21 mouse cellular contexts compared by ENCODE assay signal in the genomic region with DNA sequence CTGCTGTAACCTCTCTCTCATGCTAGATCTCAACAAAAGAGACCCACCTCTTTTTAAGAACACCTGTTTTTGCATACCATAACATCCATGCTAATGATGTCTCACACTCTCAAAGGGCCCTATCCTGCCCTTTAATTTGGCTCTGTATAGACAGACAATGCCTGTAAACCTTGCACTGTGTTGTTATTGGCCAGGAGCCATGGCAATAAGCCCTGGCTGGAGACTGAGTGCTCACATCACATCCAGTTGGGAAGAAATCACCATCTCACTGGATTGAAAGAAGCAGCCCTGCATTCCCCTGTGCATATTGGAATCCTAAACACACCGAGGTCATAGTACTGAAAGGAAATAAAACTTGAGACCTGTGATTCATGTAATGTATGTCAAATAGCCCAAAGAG.
DNase-seq lines count a peak whose midpoint lies in the region; ATAC-seq and TF ChIP-seq lines count a peak whose summit lies in the region.
"Had no signal": no experiment of that assay in that cellular context is flagged by ENCODE, and none has a peak within 500 bp of the region (broad histone marks: within the 10 kb centered on the region; RNA-seq: fewer than 3 reads in every experiment).

No protein-coding gene starts in this region.

- H3K4me1 ChIP-seq in heart, embryonic 10.5 days: no peaks in the 10 kb centered on the region
- no peaks in the 10 kb centered on the region for H3K4me1 ChIP-seq in lung, embryonic 14.5 days (ENCODE audit: insufficient read depth)
- no peaks in the 10 kb centered on the region; the same call in 1 of the 2 replicates for H3K4me1 ChIP-seq in forebrain, embryonic 11.5 days (replicated peaks; ENCODE audit: control insufficient read depth, insufficient read depth, low read length)
- H3K4me1 ChIP-seq: liver, embryonic 13.5 days had no signal

- TF ChIP-seq CTCF in lung, embryonic 14.5 days (IDR thresholded peaks at IDR 0.05; ENCODE audit: low read depth): no peak

- H3K36me3 ChIP-seq in heart, embryonic 10.5 days: no peaks in the 10 kb centered on the region
- no peaks in the 10 kb centered on the region for H3K36me3 ChIP-seq in lung, embryonic 14.5 days (ENCODE audit: insufficient read depth)
- H3K36me3 ChIP-seq in forebrain, embryonic 11.5 days (ENCODE audit: control insufficient read depth, insufficient read depth, low read length): no peaks in the 10 kb centered on the region
- H3K36me3 ChIP-seq: hindbrain, embryonic 12.5 days; liver, embryonic 13.5 days; midbrain, embryonic 13.5 days had no signal

- no peak overlapping the region for H3K4me2 ChIP-seq in lung, embryonic 14.5 days
- no peak overlapping the region for H3K4me2 ChIP-seq in forebrain, embryonic 11.5 days (ENCODE audit: low read depth, low read length, severe bottlenecking)
- H3K4me2 ChIP-seq: forebrain, embryonic 13.5 days; hindbrain, embryonic 12.5 days; liver, embryonic 13.5 days; midbrain, embryonic 13.5 days had no signal

- no peak overlapping the region for H3K9ac ChIP-seq in lung, embryonic 14.5 days
- no peak overlapping the region for H3K9ac ChIP-seq in forebrain, embryonic 11.5 days (ENCODE audit: low read length)
- H3K9ac ChIP-seq: forebrain, embryonic 13.5 days; hindbrain, embryonic 12.5 days; liver, embryonic 13.5 days; midbrain, embryonic 13.5 days had no signal

- no peaks in the 10 kb centered on the region for H3K9me3 ChIP-seq in heart, embryonic 10.5 days
- H3K9me3 ChIP-seq in lung, embryonic 14.5 days (ENCODE audit: low read depth, low read length): no peaks in the 10 kb centered on the region
- no peaks in the 10 kb centered on the region for H3K9me3 ChIP-seq in forebrain, embryonic 11.5 days (ENCODE audit: control insufficient read depth, low read length)
- H3K9me3 ChIP-seq: forebrain, embryonic 13.5 days; hindbrain, embryonic 12.5 days; liver, embryonic 13.5 days; midbrain, embryonic 13.5 days had no signal

- H3K27ac ChIP-seq in heart, embryonic 10.5 days: no peak overlapping the region
- no peak overlapping the region for H3K27ac ChIP-seq in lung, embryonic 14.5 days (ENCODE audit: low read depth)
- no peak overlapping the region for H3K27ac ChIP-seq in forebrain, embryonic 11.5 days (ENCODE audit: low read depth, low read length)
- H3K27ac ChIP-seq: forebrain, embryonic 13.5 days; hindbrain, embryonic 12.5 days; liver, embryonic 13.5 days; midbrain, embryonic 13.5 days had no signal

- DNase-seq in cerebellum, postnatal 10 days: peak; percentile 28 to 30
- DNase-seq in cerebellum, adult 11-12 months: no peak
- peak; percentile 45 for DNase-seq in heart, postnatal 4 days
- DNase-seq in heart, embryonic 10.5 days (ENCODE audit: low spot score): no peak
- peak; percentile 26 for DNase-seq in lung, embryonic 14.5 days
- DNase-seq in lung, adult 18-20 months: no peak
- peak; percentile 8 to 24 for DNase-seq in kidney, postnatal 4 days
- no peak for DNase-seq in forebrain, embryonic 11.5 days (ENCODE audit: low spot score)
- DNase-seq: cerebellum, adult 11 months; cerebellum, postnatal 36 days; gastrocnemius, postnatal 25 days; liver, embryonic 13.5 days; right cerebral cortex, postnatal 4 days; thymus, postnatal 25 days had no signal

- ATAC-seq in lung, embryonic 14.5 days (ENCODE audit: insufficient read depth): no peak; the same call in 1 of the 2 replicates
- ATAC-seq in forebrain, embryonic 11.5 days (replicated peaks; ENCODE audit: low FRiP score): no peak
- ATAC-seq: activated CD4-positive, CD25-positive, alpha-beta regulatory T cell, adult 4 months; forebrain, embryonic 13.5 days; inflammation-experienced regulatory T-cells, adult 6 months; lung, postnatal 0 days; midbrain, embryonic 13.5 days had no signal

- 66% methylated on average over 1 of the region's 1 CpGs for WGBS in heart, embryonic 10.5 days
- WGBS in lung, embryonic 14.5 days: 71% methylated on average over 1 of the region's 1 CpGs
- WGBS in forebrain, embryonic 11.5 days: 85% methylated on average over 1 of the region's 1 CpGs

- H3K27me3 ChIP-seq in heart, embryonic 10.5 days (ENCODE audit: insufficient read depth, poor library complexity, severe bottlenecking): no peaks in the 10 kb centered on the region
- H3K27me3 ChIP-seq in lung, embryonic 14.5 days (ENCODE audit: insufficient read depth, low read length): no peaks in the 10 kb centered on the region
- no peaks in the 10 kb centered on the region for H3K27me3 ChIP-seq in forebrain, embryonic 11.5 days (ENCODE audit: control insufficient read depth, insufficient read depth, low read length)
- H3K27me3 ChIP-seq: forebrain, embryonic 13.5 days; hindbrain, embryonic 12.5 days; liver, embryonic 13.5 days; midbrain, embryonic 13.5 days had no signal

- no peak overlapping the region for H3K4me3 ChIP-seq in heart, embryonic 10.5 days
- H3K4me3 ChIP-seq in lung, embryonic 14.5 days (ENCODE audit: low read depth, low read length): no peak overlapping the region
- H3K4me3 ChIP-seq in forebrain, embryonic 11.5 days (ENCODE audit: low read depth, low read length): no peak overlapping the region
- H3K4me3 ChIP-seq: forebrain, embryonic 13.5 days; hindbrain, embryonic 12.5 days; liver, embryonic 13.5 days; midbrain, embryonic 13.5 days; myocyte had no signal

Comparison
In these comparisons a context has a peak if more than half of its experiments do, and no peak if none do; other contexts are left out.
1. DNase-seq: peak in cerebellum, postnatal 10 days (2 of 2), heart, postnatal 4 days (single experiment), lung, embryonic 14.5 days (single experiment) and kidney, postnatal 4 days (2 of 2); none in cerebellum, adult 11-12 months (single experiment), heart, embryonic 10.5 days (single experiment), lung, adult 18-20 months (0 of 2) and forebrain, embryonic 11.5 days (single experiment).